Mouse (Mus musculus) WW6 (cell line): ENCODE measurements around the gene Dgke.
A peak's percentile ranks its signal among the peaks of the same experiment; 100 is the strongest.

Source experiments
- DNase-seq: peaks from one replicate; pipeline ENCODE4 v3.0.0-alpha.2; 2013; ENCODE audit warnings: low read depth, low spot score

Dgke gene

DNA sequence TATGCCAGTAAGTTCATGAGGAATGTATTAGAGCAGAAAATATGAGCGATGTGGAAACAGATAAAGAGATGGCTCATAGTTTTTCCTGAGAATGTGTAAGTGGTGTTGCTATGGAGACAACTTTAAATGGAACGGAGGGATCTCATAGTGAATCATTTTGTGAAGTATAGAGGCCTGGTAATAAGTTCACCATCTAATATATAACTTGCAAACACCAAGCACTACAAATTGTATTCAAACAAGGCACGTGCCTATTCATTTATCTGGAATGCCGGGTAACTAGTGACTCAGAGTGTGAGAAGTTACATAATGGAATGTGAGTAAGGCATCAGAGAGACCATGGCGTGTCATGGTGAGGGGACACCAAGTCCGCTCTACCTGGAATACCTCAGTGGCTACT is 28.2 kb downstream of the Dgke start:
- DNase-seq, result no peak

- no peak for DNase-seq
Measured at GRCm38 (mm10) chr11:89035552-89035951, 31.1 kb downstream of the Dgke start.

GRCm38 (mm10) chr11:89034592-89034991 is 32.1 kb downstream of the Dgke start:
- no peak for DNase-seq

DNA sequence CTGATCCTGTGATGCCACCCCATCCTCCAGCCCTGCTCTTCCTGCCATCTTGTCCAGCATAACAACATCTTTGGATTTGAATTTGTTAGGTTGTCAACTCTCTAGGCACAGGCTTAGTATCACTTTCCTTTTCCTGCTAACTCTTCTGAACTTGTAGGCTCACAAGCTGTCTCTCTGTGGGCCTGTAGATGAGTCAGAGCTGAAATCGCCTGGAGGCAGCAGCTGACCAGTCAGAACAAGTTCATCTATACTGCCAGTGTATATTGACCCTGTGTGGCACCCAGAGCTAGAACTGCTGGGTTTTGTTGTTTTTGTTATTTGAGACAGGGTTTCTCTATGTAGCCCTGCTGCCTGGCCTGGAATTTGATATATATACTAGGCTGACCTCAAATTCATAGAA is 35.5 kb downstream of the Dgke start:
- no peak for DNase-seq

- no peak for DNase-seq
Measured at GRCm38 (mm10) chr11:89030552-89030951, 36.1 kb downstream of the Dgke start.

- no peak for DNase-seq
Measured at GRCm38 (mm10) chr11:89028871-89029405, 37.7 kb downstream of the Dgke start.

DNA sequence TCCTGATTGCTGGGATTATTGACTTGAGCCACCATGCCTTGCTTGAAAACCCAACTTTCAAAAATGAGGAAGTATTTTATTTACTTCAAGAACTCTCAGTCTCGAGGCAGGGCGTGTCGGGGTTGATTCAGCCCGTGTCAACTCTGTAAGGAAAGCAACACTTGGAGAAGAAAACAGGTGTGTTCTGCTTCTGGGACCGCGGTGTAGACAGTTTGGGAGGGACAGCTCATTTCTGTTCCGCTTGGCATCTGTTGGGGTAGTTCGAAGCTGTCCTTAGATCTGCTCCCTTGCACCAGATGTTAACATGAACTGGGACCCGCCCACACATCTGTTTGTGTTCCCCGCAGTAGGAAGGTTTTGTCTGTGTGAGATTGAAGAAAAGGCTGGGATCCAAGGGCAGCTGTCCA is 38.7 kb downstream of the Dgke start:
- DNase-seq, result no peak

- no peak for DNase-seq
Measured at GRCm38 (mm10) chr11:89026117-89026516, 40.5 kb downstream of the Dgke start.

DNA sequence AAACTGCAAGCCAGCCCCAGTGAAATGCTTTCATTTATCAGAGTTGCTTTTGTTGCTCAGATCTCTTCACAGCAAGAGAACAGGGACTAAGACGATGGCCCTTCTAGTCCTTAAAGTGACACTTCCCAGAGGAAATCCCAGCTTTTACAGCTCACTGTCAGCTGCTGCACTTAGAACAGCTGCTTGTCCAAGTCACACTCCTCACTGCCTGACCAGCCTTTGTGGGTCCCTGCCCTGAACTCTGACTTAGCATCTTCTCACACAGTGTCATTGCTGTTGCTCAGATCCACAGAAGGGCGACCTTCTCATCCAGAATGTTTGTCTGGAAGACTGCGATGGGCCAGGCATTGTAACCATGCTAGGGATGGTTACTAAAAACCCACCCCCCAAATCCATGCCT is 41.0 kb downstream of the Dgke start:
- no peak for DNase-seq

- no peak for DNase-seq
Measured at GRCm38 (mm10) chr11:89024181-89024881, 42.3 kb downstream of the Dgke start.

DNA sequence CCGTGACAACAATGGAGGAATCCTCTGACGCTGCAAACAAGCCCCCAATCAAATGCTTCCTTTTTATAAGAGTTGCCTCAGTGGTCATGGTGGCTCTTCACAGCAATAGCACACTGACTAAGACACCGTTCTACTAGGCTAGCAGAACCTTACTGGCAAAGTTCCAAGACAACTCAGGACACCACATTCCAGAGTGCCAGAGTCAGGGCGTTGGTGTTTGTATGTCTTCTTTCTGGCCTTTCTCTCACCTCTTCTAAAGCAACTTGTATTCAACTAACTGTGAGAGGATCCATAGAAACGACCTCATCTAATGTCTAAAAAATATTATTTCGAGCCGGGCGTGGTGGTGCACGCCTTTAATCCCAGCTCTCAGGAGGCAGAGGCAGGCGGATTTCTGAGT is 43.2 kb downstream of the Dgke start:
- no peak for DNase-seq

DNA sequence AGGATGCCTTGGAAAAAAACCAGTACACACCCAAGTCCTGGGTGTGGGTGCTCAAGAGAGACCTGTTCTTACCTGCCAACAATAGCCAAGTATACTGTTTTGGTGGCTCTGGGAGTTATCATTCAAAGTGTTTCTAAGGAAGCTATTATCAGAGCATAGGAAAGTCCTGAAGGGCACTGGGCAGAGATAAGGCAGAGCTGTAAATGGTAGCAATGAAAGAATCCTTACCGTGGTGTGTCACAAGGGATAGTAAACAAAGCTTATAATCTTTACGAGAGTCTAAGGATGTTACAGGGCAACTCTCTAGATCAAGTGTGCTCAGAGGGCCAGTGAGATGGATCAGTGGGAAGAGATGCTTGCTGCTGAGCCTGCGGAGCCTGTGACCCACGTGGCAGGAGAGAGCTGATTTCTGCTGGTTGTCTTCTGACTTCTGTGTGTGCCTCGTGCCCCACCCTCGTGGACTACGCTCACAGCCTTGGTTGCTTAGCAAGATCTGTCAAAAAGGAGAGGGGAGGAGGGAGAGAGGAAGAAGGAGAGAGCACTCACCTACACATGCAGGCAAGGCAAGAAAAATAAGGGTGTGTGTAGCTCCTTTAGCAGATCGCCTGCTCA is 44.4 kb downstream of the Dgke start:
- no peak for DNase-seq

DNA sequence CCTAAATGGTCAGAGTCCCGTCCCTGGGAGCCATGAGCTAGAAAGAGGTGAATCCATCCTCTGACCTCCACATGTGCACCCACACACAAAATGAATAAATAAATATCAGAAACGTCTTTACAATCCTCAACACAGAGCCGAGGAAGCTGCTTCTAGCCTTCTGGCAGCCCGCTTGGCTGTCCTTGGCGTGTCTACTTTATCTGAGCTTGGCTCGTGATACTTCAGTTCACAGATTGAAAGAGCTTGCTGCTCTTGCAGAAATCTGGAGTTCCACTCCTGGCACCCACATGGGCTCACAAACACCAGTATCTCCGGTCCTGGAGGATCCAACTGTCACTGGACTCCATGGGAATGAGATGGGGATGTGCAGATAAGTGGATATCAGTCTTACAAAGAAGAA is 45.0 kb downstream of the Dgke start:
- no peak for DNase-seq

- peak; percentile 78 for DNase-seq
Measured at GRCm38 (mm10) chr11:89020681-89021305, 45.9 kb downstream of the Dgke start.

DNA sequence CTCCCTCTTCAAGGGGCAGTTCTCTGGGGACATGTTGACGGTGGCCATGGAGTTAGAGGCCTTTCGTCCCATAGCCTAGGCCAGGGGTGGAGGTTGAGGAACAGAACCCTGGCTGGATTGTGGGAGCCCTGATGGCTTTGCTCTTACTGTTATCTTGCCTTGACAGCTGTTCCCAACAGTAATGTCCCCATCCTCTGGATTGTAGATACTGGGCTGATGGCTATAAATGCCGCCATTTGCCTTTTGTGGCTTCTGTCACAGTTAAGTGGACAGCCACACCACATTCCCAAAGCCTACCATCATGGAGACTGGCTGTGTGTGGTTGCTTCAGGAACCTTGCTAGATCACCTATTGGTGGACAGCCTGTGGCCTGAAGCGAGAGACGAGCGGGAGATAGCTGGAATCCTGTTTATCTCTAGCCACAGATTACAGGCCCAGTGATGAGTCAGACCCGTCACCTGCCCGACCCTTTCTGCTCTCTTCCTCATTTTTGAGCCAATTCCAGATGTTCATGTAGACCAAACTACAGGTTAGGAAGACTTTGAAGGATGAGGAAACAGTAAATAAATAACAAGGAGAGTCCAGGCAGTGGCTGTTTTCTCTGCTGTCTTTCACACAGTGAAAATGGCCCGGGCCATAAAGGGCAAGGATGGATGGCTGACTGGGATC is 49.0 kb downstream of the Dgke start:
- DNase-seq, result no peak

DNA sequence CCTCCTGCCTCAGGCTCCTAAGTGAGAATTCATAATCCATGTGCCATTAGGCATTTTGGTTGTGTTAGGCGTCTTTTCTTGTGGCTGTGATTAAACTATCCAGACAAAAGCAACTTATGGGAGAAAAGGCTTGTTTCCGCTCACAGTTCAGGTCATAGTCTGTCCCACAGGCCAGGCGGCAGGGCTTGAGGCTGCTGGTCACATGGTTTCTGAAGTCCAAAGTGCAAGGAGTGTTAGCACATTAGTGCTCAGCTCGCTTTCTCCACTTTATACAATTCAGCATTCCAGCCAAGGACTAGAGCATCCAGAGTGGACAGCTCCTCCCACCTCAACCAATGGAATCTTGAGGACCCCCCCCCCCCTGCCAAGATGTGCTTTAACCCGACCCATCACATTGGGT is 54.4 kb downstream of the Dgke start:
- no peak for DNase-seq

DNA sequence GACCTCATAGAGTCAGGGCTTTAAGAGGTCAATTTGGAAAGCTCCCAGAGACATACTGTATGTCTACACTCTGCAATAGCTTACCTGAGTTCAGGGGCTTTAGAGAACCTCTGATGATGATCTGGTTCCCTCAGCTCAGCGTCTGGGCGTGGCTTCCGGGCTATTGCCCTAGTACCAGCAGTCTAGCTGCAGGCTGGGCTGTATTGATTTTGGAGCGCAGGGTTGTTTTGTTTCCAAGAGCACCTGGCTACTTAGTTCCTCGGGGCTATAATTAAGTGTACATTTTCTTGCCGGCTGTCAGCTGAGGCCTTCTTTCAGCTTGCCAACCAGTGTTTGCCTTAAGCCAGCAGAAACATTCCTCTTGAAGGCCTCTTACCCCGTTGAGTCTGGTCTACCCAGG is 57.2 kb downstream of the Dgke start:
- no peak for DNase-seq

DNA sequence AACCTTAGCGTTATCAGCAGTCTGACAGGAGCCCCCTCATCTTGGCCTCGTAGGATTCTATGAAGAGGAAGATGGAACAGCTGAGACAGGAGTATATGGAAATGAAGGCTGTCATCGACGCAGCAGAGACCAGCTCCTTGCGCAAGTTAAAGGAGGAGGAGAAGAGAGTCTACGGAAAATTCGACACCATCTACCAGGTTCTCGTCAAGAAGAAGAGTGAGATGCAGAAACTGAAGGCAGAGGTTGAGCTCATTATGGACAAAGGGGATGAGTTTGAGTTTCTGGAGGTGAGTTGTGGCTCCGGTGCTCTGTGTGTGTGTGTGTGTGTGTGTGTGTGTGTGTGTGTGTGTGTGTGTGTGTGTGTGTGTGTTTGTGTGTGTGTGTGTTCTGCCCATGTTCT is 57.6 kb downstream of the Dgke start:
- DNase-seq, result no peak

DNA sequence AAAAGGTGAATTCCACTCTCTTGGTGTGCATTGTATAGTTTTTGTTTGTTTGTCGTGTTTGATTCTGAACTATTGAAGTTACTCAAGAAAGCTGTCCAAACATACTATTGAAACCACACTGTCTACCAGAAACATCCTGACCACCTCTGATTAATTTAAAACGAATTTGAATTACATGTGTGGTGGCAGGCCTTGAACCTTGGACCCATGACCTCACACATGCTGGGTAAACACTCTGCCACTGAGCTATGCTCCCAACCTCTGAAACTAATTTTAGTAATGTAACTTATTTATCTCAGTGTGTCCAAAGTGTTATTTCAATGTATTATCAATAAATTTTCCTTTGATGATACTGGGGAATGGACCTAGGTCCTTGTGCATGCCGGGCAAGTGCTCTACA is 59.1 kb downstream of the Dgke start:
- no peak for DNase-seq

- DNase-seq, result no peak
Measured at GRCm38 (mm10) chr11:89006404-89006803, 60.2 kb downstream of the Dgke start.

DNA sequence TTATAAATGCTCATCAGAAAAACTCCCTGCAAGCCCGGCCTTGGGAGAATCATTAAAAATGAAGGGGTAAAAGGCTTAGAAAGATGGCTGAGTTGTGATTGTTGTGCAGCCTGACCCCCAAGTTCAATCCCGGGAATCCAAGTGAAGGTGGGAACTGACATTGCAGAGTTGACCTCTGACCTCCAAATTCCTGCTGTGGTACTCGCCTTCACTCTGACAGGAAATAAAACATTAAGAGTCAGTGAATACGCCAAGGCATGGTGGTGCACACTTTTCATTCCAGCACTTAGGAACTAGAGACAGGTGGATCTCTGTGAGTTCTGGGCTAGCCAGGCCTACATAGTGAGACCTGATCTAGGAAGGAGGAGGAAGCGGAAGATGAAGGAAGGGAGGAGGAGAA is 61.2 kb downstream of the Dgke start:
- DNase-seq, result no peak

- DNase-seq, result no peak
Measured at GRCm38 (mm10) chr11:89003726-89004125, 62.9 kb downstream of the Dgke start.
